Mouse (Mus musculus) embryonic facial prominence, embryonic 14.5 days (tissue): ENCODE results near the gene Six6. TPM values are rescaled to one million over a fixed set of nuclear protein-coding genes. Genes with fewer than 3 reads are reported as not detected.

Source experiments
- ATAC-seq: fragments of 200-750 bp; cut with Nextera tagmentation; 2 replicates; pipeline ENCODE4 v1.8.0; 2017; ENCODE audit warnings: low read depth, moderate number of reproducible peaks, moderate TSS enrichment
- DNase-seq: peaks from one replicate; pipeline ENCODE4 v3.0.0-alpha.2; 2015; ENCODE audit warnings: low spot score
- H3K27ac ChIP-seq: fragments of 300-500 bp; sonication (generic); replicated peaks from 2 replicates; pipeline ENCODE4 v1.5.1; 2014; ENCODE audit warnings: low read depth, mild to moderate bottlenecking, low read length, moderate library complexity
- H3K27me3 ChIP-seq: fragments of 300-500 bp; sonication (generic); replicated peaks from 2 replicates; pipeline ENCODE4 v1.6.1; 2014; ENCODE audit warnings: low read length; ENCODE audit not compliant: control insufficient read depth, insufficient read depth
- H3K36me3 ChIP-seq: fragments of 300-500 bp; sonication (generic); 2 replicates; pipeline ENCODE4 v1.6.1; 2014; ENCODE audit warnings: low read length, mixed read lengths; ENCODE audit not compliant: control insufficient read depth, insufficient read depth
- H3K4me1 ChIP-seq: fragments of 300-500 bp; sonication (generic); 2 replicates; pipeline ENCODE4 v1.6.1; 2014; ENCODE audit warnings: antibody characterized with exemption, low read length; ENCODE audit not compliant: control insufficient read depth, insufficient read depth
- H3K4me2 ChIP-seq: fragments of 300-500 bp; sonication (generic); 2 replicates; pipeline ENCODE4 v1.6.1; 2014; ENCODE audit warnings: low read depth, mild to moderate bottlenecking, low read length, moderate library complexity, mixed read lengths
- H3K4me3 ChIP-seq: fragments of 300-500 bp; sonication (generic); 2 replicates; pipeline ENCODE4 v1.5.1; 2014; ENCODE audit warnings: low read depth, mild to moderate bottlenecking, low read length
- H3K9ac ChIP-seq: fragments of 300-500 bp; sonication (generic); 2 replicates; pipeline ENCODE4 v1.6.1; 2014; ENCODE audit warnings: low read depth, mild to moderate bottlenecking, low read length, moderate library complexity, mixed read lengths
- H3K9me3 ChIP-seq: fragments of 300-500 bp; sonication (generic); 2 replicates; pipeline ENCODE4 v1.6.1; 2016; ENCODE audit warnings: low read length; ENCODE audit not compliant: control insufficient read depth
- WGBS: fragments of 180-500 bp; shearing (Covaris S2); extraction: QIAGEN DNeasy Blood & Tissue Kit; methylation state at CpG from one replicate; pipeline ENCODE4 v1.1.7; 2014; 5-methylcytosine and 5-hydroxymethylcytosine counted together
- polyA plus RNA-seq: library from polyadenylated mRNA; unstranded; fragments of >200 nt; fragmentation: Nextera tagmentation; extraction: Ambion mirVana; gene quantifications from 2 replicates; pipeline ENCODE4 v1.2.1, GENCODE M21; 2014

The Six6 gene
- polyA plus RNA-seq, 1 experiment from 2014 or later = 0.35 TPM

DNA sequence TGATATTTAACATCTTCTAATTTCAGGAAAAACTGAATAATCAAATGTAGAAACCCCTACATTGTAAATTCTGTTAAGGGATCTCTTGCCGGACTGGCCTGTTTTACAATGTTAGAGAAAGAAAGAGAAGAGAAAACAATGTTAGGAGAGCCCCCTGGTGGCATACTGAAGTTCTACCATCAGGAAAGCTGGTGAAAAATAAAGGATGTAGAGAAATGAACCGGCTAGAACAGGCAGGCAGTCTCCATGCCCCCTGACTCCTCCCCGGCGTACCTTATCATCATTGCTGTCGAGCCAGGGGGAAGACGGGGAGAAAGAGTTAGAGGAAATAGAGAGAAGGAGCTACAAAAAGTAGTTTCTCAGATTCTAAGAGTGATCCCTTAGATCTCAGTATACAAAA is 33.5 kb downstream of the Six6 start:
- DNase-seq = peak; percentile 65
- no peaks in the 10 kb centered on the region for H3K36me3 ChIP-seq
- no peak overlapping the region for H3K9ac ChIP-seq
- no peak overlapping the region for H3K27ac ChIP-seq
- no peak overlapping the region for H3K4me2 ChIP-seq
- H3K9me3 ChIP-seq = no peaks in the 10 kb centered on the region
- peaks cover 15% of the 10 kb centered on the region; the same call in 1 of the 2 replicates for H3K4me1 ChIP-seq
- ATAC-seq = no peak
- WGBS = 5% methylated on average over 6 of the region's 6 CpGs
- no peaks in the 10 kb centered on the region for H3K27me3 ChIP-seq
- no peak overlapping the region for H3K4me3 ChIP-seq

DNA sequence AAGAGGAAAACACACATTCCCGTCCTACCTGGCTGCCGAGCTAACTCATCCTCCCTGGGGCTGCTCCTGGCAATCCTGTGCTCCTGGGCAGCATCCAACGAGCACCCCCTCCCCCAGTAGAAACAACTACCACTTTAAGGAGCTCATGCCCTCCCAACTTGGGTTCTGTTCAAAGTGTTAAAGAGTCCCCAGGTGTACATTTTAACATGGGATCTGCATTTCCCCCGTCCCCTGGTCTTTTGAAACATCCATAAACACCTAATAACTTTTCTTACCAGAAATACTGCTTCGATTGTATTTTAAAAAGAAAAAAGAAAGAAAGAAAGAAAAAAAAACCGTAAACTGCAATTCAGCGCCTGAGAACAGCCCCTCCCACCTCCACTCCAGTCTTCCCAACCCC is 36.5 kb downstream of the Six6 start:
- H3K36me3 ChIP-seq = no peaks in the 10 kb centered on the region
- peaks cover 16% of the 10 kb centered on the region; the same call in 1 of the 2 replicates for H3K4me1 ChIP-seq
- peak overlapping the region; percentile 56 for H3K4me2 ChIP-seq
- no peaks in the 10 kb centered on the region for H3K9me3 ChIP-seq
- no peaks in the 10 kb centered on the region for H3K27me3 ChIP-seq
- no peak for DNase-seq
- no peak overlapping the region; the same call in 1 of the 2 replicates for H3K27ac ChIP-seq
- peak overlapping the region; percentile 31 for H3K9ac ChIP-seq
- peak overlapping the region; percentile 29 for H3K4me3 ChIP-seq
- WGBS = 5% methylated on average over 7 of the region's 7 CpGs
- no peak for ATAC-seq

- Histone ChIP-seq H3K4me3 (peak overlapping the region; percentile 29), H3K9me3 (no peaks in the 10 kb centered on the region), H3K4me2 (peak overlapping the region; percentile 56), H3K36me3 (no peaks in the 10 kb centered on the region), H3K27ac (peak overlapping the region; percentile 44), H3K9ac (no peak overlapping the region), H3K27me3 (no peaks in the 10 kb centered on the region), H3K4me1 (peaks cover 16% of the 10 kb centered on the region; the same call in 1 of the 2 replicates)
- ATAC-seq (peak; percentile 87), DNase-seq (peak; percentile 93)
- 4% methylated on average over 12 of the region's 12 CpGs for WGBS
Observed at GRCm38 (mm10) chr12:72976718-72977117, 37.0 kb downstream of the Six6 start.

GRCm38 (mm10) chr12:72977851-72978250 is 38.2 kb downstream of the Six6 start:
- no peaks in the 10 kb centered on the region for H3K36me3 ChIP-seq
- H3K9me3 ChIP-seq = no peaks in the 10 kb centered on the region
- no peak for ATAC-seq
- 43% methylated on average over 3 of the region's 3 CpGs for WGBS
- H3K27me3 ChIP-seq = no peaks in the 10 kb centered on the region
- H3K4me3 ChIP-seq = no peak overlapping the region
- H3K9ac ChIP-seq = no peak overlapping the region
- DNase-seq = peak; percentile 51
- H3K27ac ChIP-seq = peak overlapping the region; percentile 39; the same call in 1 of the 2 replicates
- no peak overlapping the region for H3K4me2 ChIP-seq
- H3K4me1 ChIP-seq = peaks cover 16% of the 10 kb centered on the region; the same call in 1 of the 2 replicates

DNA sequence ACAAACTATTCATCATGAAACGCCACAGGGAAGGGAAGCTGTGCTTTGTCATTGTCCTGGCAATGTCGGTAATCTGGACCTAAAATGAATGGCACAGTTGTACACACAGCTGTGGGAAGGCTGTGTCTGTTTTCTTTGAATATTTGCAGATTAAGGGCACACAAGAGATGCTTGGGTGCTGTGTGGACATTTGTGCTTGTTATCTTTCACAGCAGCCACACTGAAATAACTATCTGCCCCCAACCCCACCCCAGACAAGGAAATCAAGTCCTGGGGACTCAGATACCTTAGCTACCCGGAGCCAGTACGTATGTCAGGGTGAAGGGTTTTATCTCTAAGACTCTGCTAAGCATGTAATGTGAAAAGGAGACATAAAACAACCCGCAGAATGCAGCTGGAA is 39.5 kb downstream of the Six6 start:
- Histone ChIP-seq H3K27ac (no peak overlapping the region), H3K4me2 (no peak overlapping the region), H3K4me1 (peaks cover 20% of the 10 kb centered on the region; the same call in 1 of the 2 replicates), H3K36me3 (no peaks in the 10 kb centered on the region), H3K4me3 (no peak overlapping the region), H3K9me3 (no peaks in the 10 kb centered on the region), H3K27me3 (no peaks in the 10 kb centered on the region), H3K9ac (no peak overlapping the region)
- DNase-seq (no peak), ATAC-seq (no peak)
- WGBS = 72% methylated on average over 5 of the region's 5 CpGs

- Histone ChIP-seq H3K36me3 (no peaks in the 10 kb centered on the region), H3K9ac (no peak overlapping the region), H3K9me3 (no peaks in the 10 kb centered on the region), H3K4me2 (no peak overlapping the region), H3K27ac (peak overlapping the region; percentile 74), H3K4me3 (no peak overlapping the region), H3K4me1 (peaks cover 7% of the 10 kb centered on the region; the same call in 1 of the 2 replicates), H3K27me3 (no peaks in the 10 kb centered on the region)
- 74% methylated on average over 10 of the region's 10 CpGs for WGBS
- no peak for DNase-seq
- no peak for ATAC-seq
Observed at GRCm38 (mm10) chr12:72982616-72983015, 42.9 kb downstream of the Six6 start.

DNA sequence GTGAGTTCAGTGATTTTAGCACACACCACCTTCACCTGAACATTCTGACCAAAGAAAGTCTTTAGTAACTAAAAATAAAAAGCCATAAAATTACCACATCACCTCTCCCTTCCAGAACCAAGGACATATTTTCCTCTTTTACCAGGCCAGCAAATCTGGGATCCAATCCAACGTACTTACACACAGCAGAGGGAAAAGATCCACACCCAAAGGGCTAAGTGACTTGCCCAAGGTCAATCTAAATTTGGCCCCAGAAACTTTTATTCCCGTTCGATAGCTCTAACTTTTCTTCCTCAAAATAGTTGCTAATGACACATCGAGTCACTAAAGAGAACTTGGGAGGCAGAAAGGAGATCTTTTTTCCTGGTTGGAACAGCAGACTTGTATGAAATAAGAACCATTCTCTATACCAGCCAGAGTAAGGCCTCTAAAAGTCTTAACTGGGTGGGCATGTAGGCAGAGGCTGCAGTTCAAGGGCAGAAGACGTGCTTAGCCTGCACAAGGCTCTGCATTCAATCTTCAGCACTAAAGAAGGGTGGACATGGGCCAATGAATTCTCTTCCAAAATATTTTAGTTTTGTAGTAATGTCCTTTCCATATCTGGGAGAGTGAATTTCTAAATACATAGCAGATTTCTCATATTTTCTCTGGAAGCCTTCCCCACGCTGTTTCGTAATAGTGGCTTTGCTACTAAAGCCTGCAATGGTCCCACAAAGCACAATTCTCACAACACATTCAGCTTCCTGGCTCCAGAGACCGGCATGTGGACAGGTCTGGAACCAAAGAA is 43.6 kb downstream of the Six6 start:
- peaks cover 3% of the 10 kb centered on the region; the same call in 1 of the 2 replicates for H3K4me1 ChIP-seq
- 62% methylated on average over 8 of the region's 8 CpGs for WGBS
- no peaks in the 10 kb centered on the region for H3K9me3 ChIP-seq
- no peaks in the 10 kb centered on the region for H3K27me3 ChIP-seq
- no peaks in the 10 kb centered on the region for H3K36me3 ChIP-seq
- H3K4me3 ChIP-seq = no peak overlapping the region
- ATAC-seq (peak; percentile 22; the same call in 1 of the 2 replicates), DNase-seq (peak; percentile 78)
- H3K4me2 ChIP-seq = no peak overlapping the region
- H3K27ac ChIP-seq = peak overlapping the region; percentile 74
- no peak overlapping the region for H3K9ac ChIP-seq
